Mouse (Mus musculus): ENCODE measurements around the gene Rcan3. TPM values are rescaled to one million over a fixed set of nuclear protein-coding genes. Genes with fewer than 3 reads are reported as not detected.
A peak's percentile ranks its signal among the peaks of the same experiment; 100 is the strongest.

The Rcan3 gene
- total RNA-seq (2021): 10 to 100 TPM; 10.5 to 17.2 TPM
- long read RNA-seq, experiment 1, full-length matches to known transcripts: 2 of 4 reads
- long read RNA-seq, experiment 1, partial matches to known transcripts: 0 of 4 reads
- long read RNA-seq, experiment 1, other reads (novel, unspliced or antisense): 2 of 4 reads
- long read RNA-seq, experiment 2, full-length matches to known transcripts: 1 of 3 reads
- long read RNA-seq, experiment 2, partial matches to known transcripts: 0 of 3 reads
- long read RNA-seq, experiment 2, other reads (novel, unspliced or antisense): 2 of 3 reads

GRCm38 (mm10) chr4:135433443-135434394 lies at the start of gene Rcan3:
Rcan3 (minus strand) TSS chr4:135433853.
- DNase-seq: peak; percentile 87 to 92

DNA sequence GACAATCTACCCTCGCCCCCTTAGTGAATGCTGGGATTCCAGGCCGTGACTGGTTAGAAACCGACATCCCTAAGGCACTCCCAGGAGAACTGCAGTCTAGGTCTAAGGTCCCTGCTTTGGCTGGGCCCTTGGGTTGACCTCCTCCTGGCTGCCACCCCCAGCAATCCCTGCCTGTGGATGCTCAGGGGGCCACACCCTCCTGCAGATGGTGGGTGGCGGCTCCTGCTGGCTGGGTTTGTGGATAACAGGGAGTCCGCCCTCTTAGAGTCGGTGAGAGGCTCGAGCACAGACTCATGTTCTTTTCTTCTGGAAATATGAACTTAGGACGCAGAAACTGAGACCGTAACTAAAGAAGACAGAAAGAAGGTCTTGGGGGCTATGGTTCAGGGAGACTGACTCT lies 46.7 kb upstream of the Rcan3 start:
- DNase-seq: no peak

GRCm38 (mm10) chr4:135477851-135478250 lies 44.2 kb upstream of the Rcan3 start:
- DNase-seq: peak; percentile 42 to 58

GRCm38 (mm10) chr4:135463406-135463805 lies 29.8 kb upstream of the Rcan3 start:
- peak; percentile 35 to 65 for DNase-seq

DNA sequence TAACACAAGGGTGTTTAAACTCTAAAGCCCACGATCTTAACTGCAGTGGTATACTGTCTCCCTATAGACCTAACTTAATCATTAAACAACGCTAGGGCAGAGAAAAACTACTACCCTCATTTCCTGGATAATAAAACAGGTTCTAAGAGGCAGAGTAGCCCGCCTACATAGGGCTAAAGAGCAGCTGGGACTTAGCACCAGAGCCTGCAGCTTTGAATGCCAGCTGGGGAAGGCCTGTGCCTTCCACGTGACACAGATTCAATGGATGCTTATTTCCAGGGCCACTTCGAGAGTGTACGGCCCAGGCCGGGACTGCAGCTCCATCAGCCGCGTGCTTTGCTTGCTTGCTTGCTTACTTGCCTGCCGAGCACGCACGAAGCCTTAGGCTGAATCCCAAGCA lies 19.9 kb upstream of the Rcan3 start:
- DNase-seq: no peak

DNA sequence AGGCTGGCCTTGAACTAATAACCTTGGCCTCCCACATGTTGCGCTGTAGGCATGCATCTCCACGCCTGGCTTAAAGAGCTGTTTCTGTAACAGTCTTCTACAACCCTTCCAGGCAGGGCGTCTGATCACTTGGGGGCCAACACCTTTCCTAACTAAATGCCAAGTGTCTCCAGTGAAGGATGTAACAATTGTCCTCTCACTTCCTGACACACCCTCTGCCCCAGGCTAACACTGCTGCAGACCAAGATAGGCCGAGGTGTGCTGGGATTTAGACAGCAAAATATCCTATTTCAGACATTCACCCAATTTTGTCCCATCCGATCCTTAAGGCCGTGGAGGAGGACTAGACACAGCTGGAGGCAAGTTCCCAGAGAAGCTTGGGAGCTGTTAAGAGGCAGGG lies 19.5 kb upstream of the Rcan3 start:
- DNase-seq: peak in 1 of 2 experiments; percentile 20

DNA sequence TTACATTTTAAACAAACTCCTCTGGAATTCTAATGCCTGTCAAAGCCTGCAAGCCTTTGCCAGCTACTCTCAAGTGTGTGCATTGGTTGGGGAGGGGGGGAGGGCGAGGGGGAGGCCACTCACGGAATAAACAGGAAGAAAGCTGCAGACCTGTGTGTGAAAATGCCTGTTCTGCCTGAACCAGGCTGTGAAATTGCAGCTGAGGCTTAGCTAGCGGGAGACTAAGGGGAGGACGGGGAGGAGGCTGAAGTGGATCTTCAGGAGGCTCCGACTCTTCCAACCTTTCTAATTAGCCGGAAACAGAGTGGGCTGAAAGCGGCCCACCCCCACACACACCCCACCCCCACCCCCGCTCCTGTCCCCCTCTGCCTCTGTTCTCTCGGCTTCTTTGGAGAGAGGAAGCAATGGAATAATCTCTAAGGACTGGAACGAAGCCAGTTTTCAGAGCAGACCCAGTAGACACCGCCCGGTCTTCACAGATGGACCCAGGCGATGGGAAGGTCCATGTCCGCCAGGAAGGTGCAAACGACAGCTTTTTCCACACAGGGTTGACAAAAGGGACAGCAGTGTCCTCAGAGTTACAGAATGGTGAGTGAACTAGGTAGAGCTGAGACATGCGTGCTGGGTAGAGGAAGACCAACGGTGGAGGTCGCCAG lies 17.8 kb upstream of the Rcan3 start:
- DNase-seq: no peak

DNA sequence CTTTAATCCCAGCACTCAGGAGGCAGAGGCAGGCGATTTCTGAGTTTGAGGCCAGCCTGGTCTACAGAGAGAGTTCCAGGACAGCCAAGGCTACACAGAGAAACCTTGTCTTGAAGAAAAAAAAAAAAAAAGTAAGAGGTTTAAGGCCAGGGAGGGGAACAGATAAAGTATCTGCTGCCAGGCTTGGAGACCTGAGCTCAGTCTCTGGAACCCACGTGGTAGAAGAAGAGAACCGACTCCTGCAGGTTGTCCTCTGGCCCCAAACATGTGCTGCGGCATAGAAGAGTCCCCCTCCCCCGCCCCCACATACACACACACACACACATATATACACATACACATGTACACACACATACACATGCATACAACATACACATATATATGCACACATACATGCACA lies 8.8 kb upstream of the Rcan3 start:
- DNase-seq: no peak

DNA sequence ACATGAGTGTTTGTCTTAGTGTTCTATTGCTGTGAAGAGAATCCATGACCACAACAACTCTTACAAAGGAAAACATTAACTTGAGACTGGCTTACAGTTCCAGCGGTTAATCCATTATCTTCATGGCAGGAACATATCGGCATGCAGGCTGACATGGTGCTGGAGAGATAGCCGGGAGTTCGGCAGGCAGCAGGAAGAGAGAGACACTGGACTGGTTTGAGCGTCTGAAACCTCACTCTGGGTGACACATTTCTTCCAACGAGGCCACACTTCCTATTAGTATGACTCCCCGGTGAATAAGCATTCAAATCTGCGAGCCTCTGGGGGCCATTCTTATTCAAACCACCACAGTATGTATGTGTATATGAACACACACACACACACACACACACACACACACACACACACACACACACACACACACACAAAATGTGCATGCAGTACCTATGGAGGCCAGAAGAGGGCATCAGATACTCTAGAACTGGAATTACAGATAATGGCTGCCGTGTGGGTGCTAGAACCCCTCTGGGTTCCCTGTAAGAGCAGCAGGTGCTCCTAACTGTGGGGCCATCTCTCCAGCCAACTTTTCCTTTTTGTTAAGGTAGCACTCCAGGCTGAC lies 6.4 kb upstream of the Rcan3 start:
- peak in 1 of 2 experiments; percentile 29 for DNase-seq

- DNase-seq: peak; percentile 34 to 71
These were observed 5.6 kb upstream of the Rcan3 start for GRCm38 (mm10) chr4:135439188-135439647.

- no peak for DNase-seq
These were observed 4.3 kb upstream of the Rcan3 start for GRCm38 (mm10) chr4:135437924-135438323.

DNA sequence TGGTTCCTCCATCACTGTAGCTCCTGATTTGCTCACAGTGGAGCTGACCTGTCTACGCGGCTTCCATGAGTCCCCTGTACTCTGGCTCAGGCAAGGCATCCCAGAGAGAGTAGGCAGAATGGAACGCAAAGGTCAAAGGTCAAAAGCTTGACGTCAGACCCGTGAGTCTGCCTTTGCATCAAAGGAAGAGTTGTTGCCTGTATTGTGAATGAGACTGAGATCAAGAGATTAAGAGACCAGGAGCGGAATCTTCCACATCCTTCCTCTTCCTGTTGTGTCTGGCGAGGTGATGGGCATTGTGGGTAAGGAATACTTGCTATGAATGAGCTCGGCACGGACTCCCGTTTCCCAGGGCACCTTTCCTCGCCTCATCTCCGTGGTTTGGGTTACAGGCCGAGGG lies 2.6 kb upstream of the Rcan3 start:
- peak in 1 of 2 experiments; percentile 58 for DNase-seq

DNA sequence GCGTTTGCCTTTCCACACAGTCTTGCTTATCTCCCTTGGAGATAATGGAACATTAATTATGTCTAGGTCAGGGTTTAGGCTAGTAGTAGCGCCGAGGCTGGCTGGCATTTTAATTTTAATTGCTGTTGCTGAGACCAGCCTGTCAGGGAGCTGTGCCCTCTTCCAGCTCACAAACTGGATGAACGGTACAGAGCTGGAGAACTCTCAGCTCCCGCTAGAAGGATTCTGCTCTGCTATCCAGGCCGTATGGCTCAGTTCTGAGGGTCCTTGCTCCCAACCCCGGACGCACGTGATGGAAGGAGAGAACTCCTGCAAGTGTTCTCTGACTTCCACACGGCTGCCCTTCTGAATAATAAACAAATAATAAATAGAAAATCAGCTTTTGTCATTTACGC lies 739 bp upstream of the Rcan3 start:
- DNase-seq: no peak

- peak in 1 of 2 experiments; percentile 16 for DNase-seq
These were observed 589 bp downstream of the Rcan3 start for GRCm38 (mm10) chr4:135433086-135433442.

- peak; percentile 57 to 70 for DNase-seq
These were observed 3.5 kb downstream of the Rcan3 start for GRCm38 (mm10) chr4:135429990-135430760.

GRCm38 (mm10) chr4:135429383-135429782 lies 4.3 kb downstream of the Rcan3 start:
- DNase-seq: no peak

GRCm38 (mm10) chr4:135426587-135426986 lies 7.1 kb downstream of the Rcan3 start:
- DNase-seq: no peak

- DNase-seq: no peak
These were observed 8.0 kb downstream of the Rcan3 start for GRCm38 (mm10) chr4:135425625-135426024.

- no peak for DNase-seq
These were observed 12.7 kb downstream of the Rcan3 start for GRCm38 (mm10) chr4:135420961-135421360.

GRCm38 (mm10) chr4:135420416-135420815 lies 13.2 kb downstream of the Rcan3 start:
- no peak for DNase-seq

GRCm38 (mm10) chr4:135419996-135420395 lies 13.7 kb downstream of the Rcan3 start:
- no peak for DNase-seq
